Mouse (Mus musculus) 3134 (cell line): ENCODE data around the gene Ppp1r1a.
A peak's percentile ranks its signal among the peaks of the same experiment; 100 is the strongest.

Source experiments
- DNase-seq: peaks from one replicate; pipeline ENCODE4 v3.0.0-alpha.2; 2011; ENCODE audit warnings: low spot score; ENCODE audit not compliant: insufficient read length; ENCODE audit errors: extremely low read depth

Gene Ppp1r1a

DNA sequence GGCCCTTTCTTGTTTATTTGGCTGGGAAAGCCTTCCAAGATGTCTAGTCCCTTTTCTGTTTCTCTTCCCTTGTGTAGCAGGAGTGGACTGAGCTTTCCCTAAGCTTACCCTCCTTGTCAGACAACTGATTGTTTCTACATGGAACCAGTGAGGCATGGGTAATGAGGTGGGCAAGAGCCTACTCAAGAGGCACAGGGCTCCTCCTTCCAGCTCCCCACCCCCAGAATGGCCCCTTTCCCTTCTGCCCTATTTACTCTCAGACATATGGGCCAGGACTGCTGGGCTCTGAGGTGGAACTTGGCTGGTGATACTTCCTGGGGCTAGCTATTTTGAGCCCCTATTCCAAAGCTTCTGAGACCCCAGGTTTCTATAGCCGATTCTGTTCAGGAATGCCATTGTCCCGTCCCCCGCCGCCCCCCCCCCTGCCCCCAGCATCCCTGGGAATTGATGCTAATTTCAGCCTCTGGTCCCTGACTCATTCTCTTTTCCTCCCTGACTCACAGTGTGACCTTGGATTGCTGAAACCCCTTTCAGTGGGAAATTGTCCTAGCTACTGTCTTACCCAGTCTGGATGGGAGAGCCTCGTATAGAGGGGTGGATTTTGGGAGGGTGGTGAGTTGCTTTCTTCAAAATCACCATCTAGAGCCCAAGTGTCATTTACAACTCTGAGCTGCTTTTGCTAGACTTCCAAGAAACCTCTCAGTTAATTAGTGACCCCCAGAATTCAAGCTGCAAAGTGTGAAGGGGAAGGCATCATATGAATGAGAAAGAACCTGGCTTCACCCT is 19.0 kb downstream of the Ppp1r1a start:
- DNase-seq, result no peak

DNA sequence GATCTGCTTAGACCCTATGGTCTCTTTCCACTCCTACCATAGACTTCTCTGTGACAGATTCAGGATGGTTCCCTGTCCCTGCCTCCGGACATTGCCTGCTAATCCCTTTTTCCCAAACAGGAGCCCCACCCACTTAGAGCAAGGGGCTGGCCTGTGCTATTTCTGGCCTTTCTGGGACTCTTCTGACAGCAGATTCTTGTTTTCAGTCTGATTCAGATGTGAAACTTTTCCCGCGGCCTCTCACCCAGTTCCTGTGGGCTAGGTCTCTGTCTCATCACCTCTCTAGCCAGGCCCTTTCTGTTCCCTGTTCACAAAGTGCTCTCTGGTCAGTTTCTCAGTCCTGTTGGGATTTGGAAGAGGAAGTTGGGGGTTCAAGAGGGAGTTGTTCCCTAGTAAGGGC is 22.9 kb downstream of the Ppp1r1a start:
- DNase-seq, result no peak

- no peak for DNase-seq
Measured at GRCm38 (mm10) chr15:103514119-103514518, 23.7 kb downstream of the Ppp1r1a start.

GRCm38 (mm10) chr15:103513621-103514031 is 24.2 kb downstream of the Ppp1r1a start:
- no peak for DNase-seq

DNA sequence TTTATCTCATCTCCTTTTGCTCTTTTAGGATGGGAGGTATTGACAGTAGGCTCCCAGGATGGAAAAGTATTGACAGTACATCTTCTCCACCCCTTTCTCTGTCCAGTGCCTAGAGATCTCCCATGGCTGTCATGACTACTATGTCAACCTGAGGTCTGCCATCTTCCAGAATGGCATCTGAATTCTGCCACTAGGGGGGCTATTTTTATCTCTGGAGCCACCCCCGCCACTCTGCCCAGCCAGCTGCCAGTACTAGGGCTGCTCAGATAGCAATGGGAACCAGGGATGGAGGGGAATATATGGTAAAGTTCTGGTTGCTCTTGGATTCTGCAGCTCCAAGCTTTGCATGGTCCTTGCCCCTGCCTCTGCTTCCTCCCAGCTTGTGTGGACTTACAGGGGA is 26.2 kb downstream of the Ppp1r1a start:
- DNase-seq, result no peak

- DNase-seq, result no peak
Measured at GRCm38 (mm10) chr15:103509317-103509716, 28.5 kb downstream of the Ppp1r1a start.

- DNase-seq, result no peak
Measured at GRCm38 (mm10) chr15:103503660-103504059, 34.1 kb downstream of the Ppp1r1a start.

- DNase-seq, result no peak
Measured at GRCm38 (mm10) chr15:103503251-103503600, 34.6 kb downstream of the Ppp1r1a start.

DNA sequence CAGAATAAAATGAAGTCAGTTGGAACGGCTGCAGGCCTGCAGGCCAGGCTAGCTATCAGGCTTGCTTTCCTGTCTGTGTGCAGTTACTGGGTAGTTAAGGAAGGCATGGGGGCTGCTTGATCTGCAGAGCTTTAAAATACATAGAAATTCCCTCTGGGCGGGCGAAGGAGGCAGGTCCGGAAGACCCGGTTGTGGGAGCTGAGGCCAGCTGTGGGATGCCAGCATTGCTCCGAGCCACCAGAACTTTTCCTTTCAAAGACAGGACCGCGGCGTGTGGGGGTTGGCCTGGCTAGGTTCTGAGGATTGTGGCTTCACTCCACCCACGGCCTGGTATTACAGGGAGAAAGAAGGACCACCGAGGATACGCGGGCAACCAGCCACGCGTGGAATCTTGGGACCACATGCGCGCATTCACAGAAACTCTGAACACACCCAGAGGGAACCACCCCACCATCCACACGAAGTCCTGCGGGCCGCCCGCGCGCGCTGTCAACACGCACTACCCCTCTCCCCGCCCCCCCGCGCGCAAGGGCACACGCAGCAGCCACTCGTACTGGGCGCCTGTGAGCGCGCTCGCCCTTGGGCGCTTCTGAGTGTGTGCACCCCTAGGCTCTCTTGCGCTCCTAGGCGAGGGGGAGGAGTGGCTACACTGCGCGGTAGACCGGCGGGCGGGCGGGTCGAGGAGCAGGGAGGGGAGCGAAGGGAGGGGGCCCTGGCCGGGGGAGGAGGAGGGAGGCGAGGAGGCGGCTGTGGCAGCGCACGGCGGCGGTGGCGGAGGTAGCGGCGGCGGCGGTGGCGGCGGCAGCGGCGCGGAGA is 35.2 kb downstream of the Ppp1r1a start, which contains the start of gene Pde1b:
Gene Pde1b (plus strand): TSS at position 600 of the 816 bp plus-strand sequence.
- no peak for DNase-seq

- DNase-seq, result no peak
Measured at GRCm38 (mm10) chr15:103501186-103501585, 36.6 kb downstream of the Ppp1r1a start.

DNA sequence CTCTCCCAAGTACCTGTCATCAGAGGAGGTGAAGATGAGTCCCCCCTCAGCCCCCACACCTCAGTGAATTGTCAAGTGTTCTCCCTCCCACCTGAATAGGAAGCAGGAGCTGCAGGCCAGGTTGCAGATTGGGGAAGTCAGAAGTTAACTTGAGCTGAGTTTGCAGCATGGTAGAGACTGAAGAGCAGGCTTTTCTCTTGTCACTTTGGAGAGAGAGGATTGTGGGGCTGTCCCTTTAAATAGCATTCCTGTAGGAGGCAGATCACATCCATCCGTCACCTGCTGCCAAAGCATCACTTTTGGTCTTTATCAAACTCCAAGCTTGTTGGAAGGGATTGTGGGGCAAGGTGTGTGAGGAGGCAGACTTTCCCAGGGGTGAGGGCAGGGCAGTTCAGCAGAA is 37.1 kb downstream of the Ppp1r1a start:
- DNase-seq, result no peak

DNA sequence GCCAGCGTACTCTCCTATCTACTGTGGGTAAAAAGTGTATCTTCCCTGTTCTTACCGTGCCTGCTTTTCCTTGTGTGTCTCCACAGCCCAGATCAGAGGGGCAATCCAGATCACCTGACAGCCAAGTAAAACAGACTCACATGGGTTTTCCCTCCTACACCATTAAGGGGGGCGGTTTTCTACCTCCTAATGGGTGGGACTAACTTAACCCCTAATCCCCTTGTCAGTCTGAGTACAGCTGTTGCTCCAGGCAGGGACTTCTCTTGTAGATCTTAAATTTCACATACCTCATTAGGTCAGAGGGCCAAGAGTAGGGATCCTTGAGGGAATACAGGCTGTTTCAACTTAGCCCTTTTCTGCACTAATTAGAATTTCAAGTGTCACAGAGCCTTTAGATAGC is 39.6 kb downstream of the Ppp1r1a start:
- no peak for DNase-seq

DNA sequence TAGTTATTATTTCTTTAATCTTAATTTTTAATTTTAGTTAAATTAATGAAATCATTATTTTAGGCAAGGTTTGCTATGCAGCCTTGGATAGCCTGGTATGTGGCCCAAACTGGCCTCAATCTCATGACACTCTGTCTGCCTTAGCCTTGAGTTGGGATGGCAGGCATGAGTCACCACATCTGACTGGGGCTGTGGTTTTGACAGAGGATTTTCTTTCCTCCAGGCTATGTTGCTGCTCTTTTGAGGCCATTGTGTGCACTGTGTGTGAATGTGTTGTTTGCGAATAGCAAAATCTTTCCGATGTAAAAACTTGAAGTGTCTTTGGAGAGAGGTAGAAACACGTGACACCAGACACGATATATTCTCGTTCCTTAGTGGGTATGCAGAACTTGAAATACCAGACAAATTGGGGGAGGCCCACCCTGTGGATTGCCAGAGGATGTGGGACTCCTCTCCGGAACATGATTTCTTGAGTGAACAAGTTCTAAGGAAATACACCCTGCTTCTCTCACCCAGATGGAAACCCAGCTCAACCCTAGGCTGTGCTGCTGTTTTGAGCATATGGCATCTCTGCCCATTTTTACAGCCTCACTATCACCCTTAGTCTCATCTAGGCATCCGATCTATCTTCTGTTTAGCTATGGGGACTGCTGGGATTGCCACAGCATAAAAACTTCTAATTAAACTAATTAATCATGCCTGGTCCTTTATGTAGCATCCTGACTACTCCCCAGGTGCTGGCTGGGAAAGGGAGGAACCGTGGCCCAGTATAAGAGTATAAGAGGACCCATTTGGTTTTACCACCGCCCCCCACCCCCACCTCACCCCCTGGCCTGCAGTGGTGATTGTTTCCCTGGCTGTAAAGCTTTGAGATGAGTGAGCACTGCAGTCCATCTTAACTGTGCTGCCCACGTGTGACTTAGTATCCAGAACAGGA is 41.3 kb downstream of the Ppp1r1a start:
- DNase-seq, result peak; percentile 66

- no peak for DNase-seq
Measured at GRCm38 (mm10) chr15:103488336-103488735, 49.5 kb downstream of the Ppp1r1a start.

- DNase-seq, result no peak
Measured at GRCm38 (mm10) chr15:103486658-103487057, 51.1 kb downstream of the Ppp1r1a start.

DNA sequence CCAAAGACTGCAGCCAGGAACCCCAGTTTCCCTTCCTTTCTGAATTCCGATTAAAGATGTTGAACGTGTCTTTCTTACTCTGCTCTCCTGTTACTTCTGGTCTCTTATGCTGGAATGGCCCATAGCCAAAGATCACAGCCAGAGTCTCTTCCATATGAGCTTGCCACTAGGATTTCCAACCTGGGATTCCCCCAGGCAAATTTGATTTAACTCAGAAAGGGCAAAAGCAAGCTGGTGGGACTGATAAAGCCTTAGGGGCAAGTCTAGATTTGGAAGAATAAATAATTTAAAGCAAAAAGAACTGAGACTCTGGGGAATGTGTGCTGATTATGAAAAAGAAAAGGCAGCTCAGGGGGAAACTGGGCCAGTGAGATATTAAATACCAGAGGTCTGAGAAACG is 52.7 kb downstream of the Ppp1r1a start:
- DNase-seq, result no peak

GRCm38 (mm10) chr15:103484490-103484889 is 53.3 kb downstream of the Ppp1r1a start:
- no peak for DNase-seq

DNA sequence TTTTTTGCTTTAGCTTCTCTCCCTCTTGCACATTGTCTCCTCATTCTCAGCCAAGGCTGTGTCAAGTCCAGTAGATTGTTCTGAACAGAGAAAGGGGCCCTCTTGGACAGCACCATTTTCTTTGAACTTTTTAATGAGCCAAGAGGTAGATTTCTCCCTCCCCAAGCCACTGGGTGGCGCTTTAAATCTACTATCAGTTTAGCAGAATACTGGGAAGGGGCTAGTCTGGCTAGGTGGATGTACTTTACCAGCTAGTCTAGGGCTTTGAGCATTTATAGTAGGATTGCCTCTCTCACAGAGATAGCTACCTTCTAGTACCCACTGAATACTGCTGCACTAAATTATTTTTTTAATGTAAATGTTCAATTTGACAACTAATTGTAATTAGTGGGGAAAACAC is 55.3 kb downstream of the Ppp1r1a start:
- DNase-seq, result no peak
